Mouse (Mus musculus) lung, postnatal 0 days (tissue): ENCODE results near the gene Nipal3. TPM values are rescaled to one million over a fixed set of nuclear protein-coding genes. Genes with fewer than 3 reads are reported as not detected.

Experiments
- ATAC-seq: fragments of 200-750 bp; cut with Nextera tagmentation; 2 replicates; pipeline ENCODE4 v1.8.0; 2017; ENCODE audit warnings: moderate library complexity
- DNase-seq: peaks from one replicate; pipeline ENCODE4 v3.0.0-alpha.2; 2016; ENCODE audit warnings: low spot score
- H3K27ac ChIP-seq: fragments of 300-500 bp; sonication (generic); 2 replicates; pipeline ENCODE4 v1.5.1; 2014; ENCODE audit warnings: antibody characterized with exemption, mild to moderate bottlenecking, low read length, mixed read lengths
- H3K27me3 ChIP-seq: fragments of 300-500 bp; sonication (generic); replicated peaks from 2 replicates; pipeline ENCODE4 v1.6.1; 2014; ENCODE audit warnings: low read length, mixed read lengths; ENCODE audit not compliant: insufficient read depth
- H3K36me3 ChIP-seq: fragments of 300-500 bp; sonication (generic); 2 replicates; pipeline ENCODE4 v1.6.1; 2014; ENCODE audit warnings: low read length, mixed read lengths; ENCODE audit not compliant: insufficient read depth
- H3K4me1 ChIP-seq: fragments of 300-500 bp; sonication (generic); 2 replicates; pipeline ENCODE4 v1.6.1; 2014; ENCODE audit warnings: antibody characterized with exemption, low read depth, low read length, mixed read lengths; ENCODE audit not compliant: insufficient read depth
- H3K4me2 ChIP-seq: fragments of 300-500 bp; sonication (generic); replicated peaks from 2 replicates; pipeline ENCODE4 v1.6.1; 2014; ENCODE audit warnings: low read depth, mild to moderate bottlenecking, low read length, moderate library complexity, mixed read lengths
- H3K4me3 ChIP-seq: fragments of 300-500 bp; sonication (generic); 2 replicates; pipeline ENCODE4 v1.5.1; 2014; ENCODE audit warnings: low read depth, low read length
- H3K9ac ChIP-seq: fragments of 300-500 bp; sonication (generic); replicated peaks from 2 replicates; pipeline ENCODE4 v1.6.1; 2014; ENCODE audit warnings: low read depth, mild to moderate bottlenecking
- H3K9me3 ChIP-seq: fragments of 300-500 bp; sonication (generic); 2 replicates; pipeline ENCODE4 v1.6.1; 2016; ENCODE audit warnings: low read length, mixed read lengths
- CTCF ChIP-seq: IDR thresholded peaks from 2 replicates; pipeline ENCODE4 v1.5.1; 2016; ENCODE audit warnings: antibody characterized with exemption, mild to moderate bottlenecking
- EP300 ChIP-seq: IDR thresholded peaks from 2 replicates; pipeline ENCODE4 v1.6.1; 2016; ENCODE audit warnings: antibody characterized with exemption, mild to moderate bottlenecking, control low read depth
- WGBS: fragments of 180-500 bp; shearing (Covaris S2); extraction: QIAGEN DNeasy Blood & Tissue Kit; methylation state at CpG from one replicate; pipeline ENCODE4 v1.1.7; 2014; 5-methylcytosine and 5-hydroxymethylcytosine counted together
- polyA plus RNA-seq: library from polyadenylated mRNA; unstranded; fragments of >200 nt; fragmentation: Nextera tagmentation; extraction: Ambion mirVana; gene quantifications from 2 replicates; pipeline ENCODE4 v1.2.1, GENCODE M21; 2015

Nipal3 gene
- polyA plus RNA-seq, 1 experiment from 2014 or later = 12.0 TPM

DNA sequence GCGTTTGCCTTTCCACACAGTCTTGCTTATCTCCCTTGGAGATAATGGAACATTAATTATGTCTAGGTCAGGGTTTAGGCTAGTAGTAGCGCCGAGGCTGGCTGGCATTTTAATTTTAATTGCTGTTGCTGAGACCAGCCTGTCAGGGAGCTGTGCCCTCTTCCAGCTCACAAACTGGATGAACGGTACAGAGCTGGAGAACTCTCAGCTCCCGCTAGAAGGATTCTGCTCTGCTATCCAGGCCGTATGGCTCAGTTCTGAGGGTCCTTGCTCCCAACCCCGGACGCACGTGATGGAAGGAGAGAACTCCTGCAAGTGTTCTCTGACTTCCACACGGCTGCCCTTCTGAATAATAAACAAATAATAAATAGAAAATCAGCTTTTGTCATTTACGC is 60.4 kb downstream of the Nipal3 start:
- no peaks in the 10 kb centered on the region for H3K27me3 ChIP-seq
- peak overlapping the region; percentile 88 for H3K4me2 ChIP-seq
- H3K4me3 ChIP-seq = peak overlapping the region; percentile 70
- peak overlapping the region; percentile 62; the same call in 1 of the 2 replicates for H3K27ac ChIP-seq
- DNase-seq (peak; percentile 12), ATAC-seq (no peak)
- H3K9ac ChIP-seq = 0 out of 2 replicates have a peak overlapping the region, but pooled peaks have one; percentile 32
- peaks cover 9% of the 10 kb centered on the region; the same call in 1 of the 2 replicates for H3K4me1 ChIP-seq
- no peaks in the 10 kb centered on the region for H3K36me3 ChIP-seq
- no peak for TF ChIP-seq CTCF
- no peak for TF ChIP-seq EP300
- 23% methylated on average over 11 of the region's 11 CpGs for WGBS
- no peaks in the 10 kb centered on the region for H3K9me3 ChIP-seq

- Histone ChIP-seq H3K27ac (peak within 1 kb of the TSS; percentile 62), H3K4me1 (peaks cover 9% of the 10 kb centered on the region; the same call in 1 of the 2 replicates), H3K9me3 (no peaks in the 10 kb centered on the region), H3K36me3 (no peaks in the 10 kb centered on the region), H3K4me2 (peak within 1 kb of the TSS; percentile 88), H3K27me3 (no peaks in the 10 kb centered on the region), H3K4me3 (peak within 1 kb of the TSS; percentile 70), H3K9ac (peak within 1 kb of the TSS; percentile 58)
- WGBS = 2% methylated on average over 42 of the region's 79 CpGs
- DNase-seq = peak; percentile 85
- peak; percentile 89 for ATAC-seq
- TF ChIP-seq EP300 (no peak; the same call in 1 of the 2 replicates), CTCF (peak; percentile 32)
These were observed 61.1 kb downstream of the Nipal3 start, which contains the start of gene Rcan3 for GRCm38 (mm10) chr4:135433443-135434394. Gene Rcan3 (minus strand): TSS chr4:135433853.

- Histone ChIP-seq H3K9me3 (no peaks in the 10 kb centered on the region), H3K27ac (peak overlapping the region; percentile 26; the same call in 1 of the 2 replicates), H3K4me1 (peaks cover 9% of the 10 kb centered on the region; the same call in 1 of the 2 replicates), H3K36me3 (no peaks in the 10 kb centered on the region), H3K4me3 (peak overlapping the region; percentile 70), H3K4me2 (peak overlapping the region; percentile 88), H3K9ac (peak overlapping the region; percentile 58; the same call in 1 of the 2 replicates), H3K27me3 (no peaks in the 10 kb centered on the region)
- ATAC-seq (no peak), DNase-seq (peak; percentile 27)
- TF ChIP-seq CTCF (no peak), EP300 (no peak)
- 11% methylated on average over 10 of the region's 10 CpGs for WGBS
These were observed 61.8 kb downstream of the Nipal3 start for GRCm38 (mm10) chr4:135433086-135433442.

DNA sequence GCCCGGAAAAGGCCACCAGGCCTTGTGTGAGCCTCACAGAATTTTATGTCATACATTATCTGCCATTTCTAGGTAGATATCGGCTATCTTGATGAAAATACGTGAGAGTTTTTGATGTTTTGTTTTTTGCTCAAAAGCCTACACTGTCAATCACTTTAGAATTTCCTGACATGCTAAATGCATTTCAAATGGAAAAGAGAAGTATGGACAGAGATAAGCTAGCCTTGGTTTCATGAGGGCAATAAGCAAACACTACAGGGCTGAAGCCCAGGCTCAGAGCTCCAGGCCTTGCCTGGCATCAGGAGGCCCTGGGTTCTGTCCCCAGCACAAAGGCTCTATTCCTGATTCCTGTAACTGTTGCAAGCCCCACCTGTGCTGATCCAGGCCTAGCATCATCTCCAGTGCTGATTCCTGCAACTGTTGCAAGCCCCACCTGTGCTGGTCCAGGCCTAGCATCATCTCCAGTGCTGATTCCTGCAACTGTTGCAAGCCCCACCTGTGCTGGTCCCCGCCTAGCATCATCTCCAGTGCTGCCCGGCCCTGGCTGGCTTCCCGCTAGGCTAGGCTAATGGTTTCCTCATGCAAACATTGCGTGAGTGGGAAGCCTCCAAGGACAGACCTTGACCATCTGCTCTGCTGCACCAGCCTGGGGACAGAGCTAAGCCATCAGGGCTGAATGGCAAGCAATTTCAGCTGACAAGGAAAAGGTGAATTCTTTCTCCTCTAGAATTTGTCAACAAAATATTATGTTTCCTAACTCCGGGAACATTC is 64.7 kb downstream of the Nipal3 start:
- TF ChIP-seq CTCF = no peak
- no peak for TF ChIP-seq EP300
- H3K27me3 ChIP-seq = no peaks in the 10 kb centered on the region
- no peak overlapping the region for H3K4me3 ChIP-seq
- H3K9ac ChIP-seq = no peak overlapping the region
- H3K4me2 ChIP-seq = no peak overlapping the region
- DNase-seq (no peak), ATAC-seq (no peak)
- H3K36me3 ChIP-seq = no peaks in the 10 kb centered on the region
- H3K9me3 ChIP-seq = no peaks in the 10 kb centered on the region
- H3K4me1 ChIP-seq = peaks cover 9% of the 10 kb centered on the region; the same call in 1 of the 2 replicates
- H3K27ac ChIP-seq = no peak overlapping the region
- 77% methylated on average over 8 of the region's 8 CpGs for WGBS

GRCm38 (mm10) chr4:135429383-135429782 is 65.5 kb downstream of the Nipal3 start:
- H3K9me3 ChIP-seq = no peaks in the 10 kb centered on the region
- H3K36me3 ChIP-seq = no peaks in the 10 kb centered on the region
- H3K4me2 ChIP-seq = no peak overlapping the region
- no peak for ATAC-seq
- H3K9ac ChIP-seq = no peak overlapping the region
- no peaks in the 10 kb centered on the region for H3K27me3 ChIP-seq
- H3K27ac ChIP-seq = no peak overlapping the region
- no peak overlapping the region for H3K4me3 ChIP-seq
- WGBS = 79% methylated on average over 4 of the region's 4 CpGs
- no peak for TF ChIP-seq EP300
- TF ChIP-seq CTCF = no peak
- peaks cover 7% of the 10 kb centered on the region; the same call in 1 of the 2 replicates for H3K4me1 ChIP-seq
- DNase-seq = no peak

- DNase-seq (no peak), ATAC-seq (no peak)
- H3K36me3 ChIP-seq = no peaks in the 10 kb centered on the region
- 92% methylated on average over 7 of the region's 7 CpGs for WGBS
- H3K4me3 ChIP-seq = no peak overlapping the region
- no peak overlapping the region for H3K4me2 ChIP-seq
- no peaks in the 10 kb centered on the region for H3K4me1 ChIP-seq
- H3K27me3 ChIP-seq = no peaks in the 10 kb centered on the region
- no peak overlapping the region for H3K27ac ChIP-seq
- no peaks in the 10 kb centered on the region for H3K9me3 ChIP-seq
- TF ChIP-seq CTCF = no peak
- no peak for TF ChIP-seq EP300
- no peak overlapping the region for H3K9ac ChIP-seq
These were observed 68.3 kb downstream of the Nipal3 start for GRCm38 (mm10) chr4:135426587-135426986.
